Mouse (Mus musculus) forebrain, embryonic 10.5 days (tissue): ENCODE data around the gene Gpr152. TPM values are rescaled to one million over a fixed set of nuclear protein-coding genes. Genes with fewer than 3 reads are reported as not detected.
"Not testable (repeated sequence)": the region's sequence is repeated elsewhere in the genome, so short reads cannot be mapped to it uniquely, and the experiment has no call there.

Experiments used
- DNase-seq: peaks from one replicate; pipeline ENCODE4 v3.0.0-alpha.2; 2017; ENCODE audit warnings: low spot score; ENCODE audit errors: extremely low spot score
- H3K27ac ChIP-seq: fragments of 300-500 bp; sonication (generic); 2 replicates; pipeline ENCODE4 v1.5.1; 2016; ENCODE audit warnings: mild to moderate bottlenecking
- H3K27me3 ChIP-seq: fragments of 300-500 bp; sonication (generic); 2 replicates; pipeline ENCODE4 v1.6.1; 2016; ENCODE audit warnings: mild to moderate bottlenecking; ENCODE audit not compliant: poor library complexity, severe bottlenecking
- H3K36me3 ChIP-seq: fragments of 300-500 bp; sonication (generic); replicated peaks from 2 replicates; pipeline ENCODE4 v1.6.1; 2016; ENCODE audit warnings: mild to moderate bottlenecking, moderate library complexity
- H3K4me1 ChIP-seq: fragments of 300-500 bp; sonication (generic); 2 replicates; pipeline ENCODE4 v1.6.1; 2016
- H3K4me3 ChIP-seq: fragments of 300-500 bp; sonication (generic); 2 replicates; pipeline ENCODE4 v1.5.1; 2016; ENCODE audit warnings: mild to moderate bottlenecking, moderate library complexity
- H3K9me3 ChIP-seq: fragments of 300-500 bp; sonication (generic); 2 replicates; pipeline ENCODE4 v1.6.1; 2016; ENCODE audit warnings: mild to moderate bottlenecking, moderate library complexity
- WGBS: fragments of 180-500 bp; shearing (Covaris S2); methylation state at CpG from one replicate; pipeline ENCODE4 v1.1.7; 2016; 5-methylcytosine and 5-hydroxymethylcytosine counted together
- polyA plus RNA-seq: library from polyadenylated mRNA; unstranded; fragments of >200 nt; fragmentation: Nextera tagmentation; extraction: Ambion mirVana; gene quantifications from 2 replicates; pipeline ENCODE4 v1.2.1, GENCODE M21; 2016

The Gpr152 gene
- polyA plus RNA-seq, 1 experiment from 2014 or later = not detected

- DNase-seq, H3K27me3 ChIP-seq, H3K9me3 ChIP-seq: not testable (repeated sequence)
- 28% methylated on average over 4 of the region's 4 CpGs for WGBS
- Histone ChIP-seq H3K4me3 (peak overlapping the region; percentile 83), H3K4me1 (peaks cover 35% of the 10 kb centered on the region), H3K36me3 (peaks cover 30% of the 10 kb centered on the region), H3K27ac (peak overlapping the region; percentile 92)
Observed at GRCm38 (mm10) chr19:4125268-4125667, 14.3 kb upstream of the Gpr152 start.

GRCm38 (mm10) chr19:4125741-4126696 lies 13.6 kb upstream of the Gpr152 start, which contains the start of gene Aip:
TSS of gene Aip (minus strand) at chr19:4125858.
- Histone ChIP-seq H3K4me3 (peak within 1 kb of the TSS; percentile 83), H3K4me1 (peaks cover 28% of the 10 kb centered on the region), H3K27ac (peak within 1 kb of the TSS; percentile 92), H3K9me3 (no peaks in the 10 kb centered on the region), H3K27me3 (no peaks in the 10 kb centered on the region), H3K36me3 (peaks cover 37% of the 10 kb centered on the region)
- WGBS = 1% methylated on average over 63 of the region's 64 CpGs
- DNase-seq = peak; percentile 98

GRCm38 (mm10) chr19:4126759-4127495 lies 12.7 kb upstream of the Gpr152 start:
- WGBS = 66% methylated on average over 7 of the region's 7 CpGs
- DNase-seq = no peak
- peak overlapping the region; percentile 83 for H3K4me3 ChIP-seq
- H3K27ac ChIP-seq = peak overlapping the region; percentile 92
- H3K36me3 ChIP-seq = peaks cover 46% of the 10 kb centered on the region
- peaks cover 20% of the 10 kb centered on the region for H3K4me1 ChIP-seq
- no peaks in the 10 kb centered on the region for H3K9me3 ChIP-seq
- H3K27me3 ChIP-seq = no peaks in the 10 kb centered on the region

GRCm38 (mm10) chr19:4129462-4129861 lies 10.1 kb upstream of the Gpr152 start:
- Histone ChIP-seq H3K27ac (no peak overlapping the region), H3K4me1 (peaks cover 20% of the 10 kb centered on the region), H3K36me3 (peaks cover 58% of the 10 kb centered on the region), H3K9me3 (no peaks in the 10 kb centered on the region), H3K27me3 (no peaks in the 10 kb centered on the region), H3K4me3 (no peak overlapping the region)
- 94% methylated on average over 7 of the region's 7 CpGs for WGBS
- no peak for DNase-seq

- no peaks in the 10 kb centered on the region for H3K27me3 ChIP-seq
Observed at GRCm38 (mm10) chr19:4130106-4130505, 9.5 kb upstream of the Gpr152 start.

GRCm38 (mm10) chr19:4131075-4131474 lies 8.5 kb upstream of the Gpr152 start:
- Histone ChIP-seq H3K36me3 (peaks cover 58% of the 10 kb centered on the region), H3K4me1 (peaks cover 15% of the 10 kb centered on the region), H3K27me3 (no peaks in the 10 kb centered on the region), H3K4me3 (no peak overlapping the region), H3K27ac (no peak overlapping the region), H3K9me3 (no peaks in the 10 kb centered on the region)
- no peak for DNase-seq
- 90% methylated on average over 5 of the region's 5 CpGs for WGBS

More at GRCm38 (mm10) chr19:4130106-4130505, 9.5 kb upstream of the Gpr152 start:
- WGBS = 94% methylated on average over 4 of the region's 4 CpGs
- Histone ChIP-seq H3K4me1 (peaks cover 19% of the 10 kb centered on the region), H3K36me3 (peaks cover 58% of the 10 kb centered on the region), H3K9me3 (no peaks in the 10 kb centered on the region), H3K4me3 (no peak overlapping the region), H3K27ac (no peak overlapping the region)
- DNase-seq = no peak

GRCm38 (mm10) chr19:4131768-4132167 lies 7.8 kb upstream of the Gpr152 start:
- Histone ChIP-seq H3K36me3 (peaks cover 58% of the 10 kb centered on the region), H3K4me3 (no peak overlapping the region), H3K27me3 (no peaks in the 10 kb centered on the region), H3K27ac (no peak overlapping the region), H3K9me3 (no peaks in the 10 kb centered on the region), H3K4me1 (peaks cover 9% of the 10 kb centered on the region)
- 92% methylated on average over 2 of the region's 2 CpGs for WGBS
- DNase-seq = no peak

DNA sequence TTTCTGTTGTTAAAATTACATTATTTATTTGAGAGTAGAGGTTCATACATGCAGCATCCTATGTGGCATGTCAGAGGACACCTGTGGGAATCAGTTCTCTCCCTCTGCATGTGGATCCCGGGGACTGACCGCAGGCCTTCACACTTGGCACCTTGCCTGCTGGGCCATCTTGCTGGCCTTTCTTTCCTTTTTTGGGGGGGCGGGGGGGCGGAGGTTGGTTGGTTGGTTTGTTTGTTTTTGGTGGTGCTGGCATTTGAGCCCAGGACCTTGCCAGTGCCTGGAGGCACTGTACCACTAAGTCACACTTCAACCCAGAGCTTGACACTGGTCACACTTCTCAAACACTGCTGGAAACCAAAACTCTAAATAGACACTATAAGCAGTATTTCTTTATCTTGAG lies 5.2 kb upstream of the Gpr152 start:
- H3K9me3 ChIP-seq = no peaks in the 10 kb centered on the region
- DNase-seq = no peak
- peaks cover 37% of the 10 kb centered on the region for H3K36me3 ChIP-seq
- peaks cover 5% of the 10 kb centered on the region for H3K4me1 ChIP-seq
- no peaks in the 10 kb centered on the region for H3K27me3 ChIP-seq
- no peak overlapping the region for H3K27ac ChIP-seq
- 93% methylated on average over 4 of the region's 4 CpGs for WGBS
- no peak overlapping the region for H3K4me3 ChIP-seq

DNA sequence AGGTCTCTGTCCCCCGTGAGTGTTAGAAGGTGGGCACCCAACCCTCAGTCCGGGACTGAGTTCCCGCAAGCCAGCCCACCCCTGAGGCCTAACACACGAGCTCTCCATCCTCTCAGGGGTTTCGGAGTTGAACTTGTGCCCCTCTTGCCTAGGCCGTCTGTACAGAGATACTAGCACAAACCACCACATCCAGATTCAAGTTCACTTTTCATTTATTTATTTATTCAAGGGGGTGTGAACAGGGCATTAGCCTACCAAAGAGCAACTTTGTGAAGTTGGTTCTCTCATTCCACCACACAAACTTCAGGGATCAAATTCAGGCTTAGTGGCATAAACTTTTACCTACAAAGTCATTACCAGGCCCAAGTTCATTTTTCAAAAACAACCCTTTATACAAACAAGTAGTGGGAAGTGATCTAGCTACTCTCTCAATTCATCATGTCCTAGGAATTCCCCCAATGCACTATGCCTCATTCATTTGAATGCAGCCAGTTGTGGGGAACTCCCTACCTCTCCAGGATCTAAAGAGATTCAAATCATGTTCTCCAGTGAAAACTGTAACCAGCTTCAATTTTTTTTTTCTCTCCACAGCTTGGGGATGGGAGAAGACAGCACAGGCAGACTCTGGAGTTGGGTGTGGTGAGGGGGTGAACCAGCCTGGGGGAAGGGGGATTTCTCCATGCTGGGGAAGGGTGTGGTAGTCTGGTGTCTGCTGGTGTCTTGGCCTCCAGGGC lies 4.2 kb upstream of the Gpr152 start:
- Histone ChIP-seq H3K36me3 (peaks cover 28% of the 10 kb centered on the region), H3K4me1 (peaks cover 14% of the 10 kb centered on the region)
- not testable (repeated sequence) for H3K27me3 ChIP-seq, H3K27ac ChIP-seq, H3K4me3 ChIP-seq, H3K9me3 ChIP-seq, DNase-seq
- WGBS = 81% methylated on average over 6 of the region's 6 CpGs

DNA sequence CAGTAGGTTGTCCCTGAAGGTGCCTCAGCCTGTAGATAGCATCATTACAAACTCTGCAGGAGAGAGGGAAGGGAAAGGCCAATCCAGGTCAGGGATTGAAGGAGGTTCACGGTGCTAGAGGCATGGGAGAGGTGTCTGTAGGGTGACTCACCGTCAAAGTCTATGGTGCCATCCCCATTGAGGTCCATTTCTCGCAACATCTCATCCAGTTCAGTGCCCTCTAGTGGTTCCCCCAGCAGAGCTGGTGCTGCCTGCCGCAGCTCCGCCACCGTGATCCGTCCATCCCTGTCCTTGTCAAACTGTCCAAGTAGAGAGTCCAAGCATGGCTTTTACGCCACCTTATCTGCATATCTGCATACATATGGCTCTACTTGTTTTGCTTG lies 3.6 kb upstream of the Gpr152 start:
- WGBS = 24% methylated on average over 8 of the region's 8 CpGs
- H3K27ac ChIP-seq, H3K4me3 ChIP-seq, H3K9me3 ChIP-seq, H3K27me3 ChIP-seq, DNase-seq: not testable (repeated sequence)
- Histone ChIP-seq H3K4me1 (peaks cover 14% of the 10 kb centered on the region), H3K36me3 (peaks cover 23% of the 10 kb centered on the region)

DNA sequence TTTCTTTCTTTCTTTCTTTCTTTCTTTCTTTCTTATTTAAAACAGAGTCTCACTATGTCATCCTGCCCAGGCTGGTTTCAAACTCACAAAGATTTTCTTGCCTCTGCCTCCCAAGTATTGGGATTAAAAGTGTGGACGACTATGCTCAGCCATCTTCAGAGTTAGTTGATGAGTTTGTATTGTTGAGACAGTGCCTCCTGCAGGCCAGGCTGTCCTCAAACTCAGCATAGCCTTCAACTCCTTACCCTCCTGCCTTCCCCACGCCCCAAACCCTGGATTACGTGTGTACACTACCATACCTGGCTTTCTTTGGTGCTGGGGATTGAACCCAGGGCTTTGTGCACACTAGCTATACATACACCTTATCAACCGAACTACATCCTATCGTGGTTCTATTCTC lies 3.1 kb upstream of the Gpr152 start:
- 79% methylated on average over 5 of the region's 5 CpGs for WGBS
- Histone ChIP-seq H3K9me3 (no peaks in the 10 kb centered on the region), H3K27me3 (no peaks in the 10 kb centered on the region), H3K4me1 (peaks cover 14% of the 10 kb centered on the region), H3K36me3 (peaks cover 17% of the 10 kb centered on the region), H3K4me3 (no peak overlapping the region), H3K27ac (no peak overlapping the region)
- no peak for DNase-seq

DNA sequence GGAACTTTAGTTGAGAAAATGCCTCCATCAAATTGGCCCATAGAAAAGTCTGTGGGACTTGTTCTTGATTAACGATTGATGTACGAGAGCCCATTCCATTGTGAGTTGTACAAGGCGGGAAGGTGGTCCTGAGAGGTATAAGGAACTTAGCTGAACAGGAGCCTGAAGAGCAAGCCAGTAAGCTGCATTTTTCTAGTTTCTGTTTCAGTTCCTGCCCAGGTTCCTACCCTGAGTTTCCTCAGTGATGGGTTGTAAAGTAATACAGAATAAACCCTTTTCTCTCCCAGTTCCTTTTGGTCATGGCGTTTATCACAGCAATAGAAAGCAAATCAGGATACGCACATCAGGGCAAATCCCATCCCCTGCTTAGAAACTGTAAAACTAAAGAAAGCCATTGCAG lies 1.7 kb upstream of the Gpr152 start:
- 92% methylated on average over 5 of the region's 5 CpGs for WGBS
- H3K4me1 ChIP-seq = peaks cover 14% of the 10 kb centered on the region
- peaks cover 3% of the 10 kb centered on the region for H3K36me3 ChIP-seq
- H3K4me3 ChIP-seq = no peak overlapping the region
- no peak for DNase-seq
- no peaks in the 10 kb centered on the region for H3K9me3 ChIP-seq
- no peaks in the 10 kb centered on the region for H3K27me3 ChIP-seq
- no peak overlapping the region for H3K27ac ChIP-seq
